Mouse (Mus musculus): ENCODE data around the gene Galm.

- TF ChIP-seq CTCF (IDR thresholded peaks at IDR 0.05; ENCODE audit: insufficient read depth, low read length) (no peak), POLR2A (IDR thresholded peaks at IDR 0.05; ENCODE audit: borderline replicate concordance, extremely low read depth, low read depth, low read length) (no peak)
Observed at GRCm38 (mm10) chr17:80138434-80139162, 11.3 kb downstream of the Galm start.

Measured in lung, adult 2 months (tissue).